Mouse (Mus musculus) liver, embryonic 14.5 days (tissue): Measurements from ENCODE around the gene Rfx5. TPM values are rescaled to one million over a fixed set of nuclear protein-coding genes. Genes with fewer than 3 reads are reported as not detected.

Experiments
- ATAC-seq: fragments of 200-750 bp; cut with Nextera tagmentation; 2 replicates; pipeline ENCODE4 v1.8.0; 2017; ENCODE audit warnings: moderate number of reproducible peaks, mild to moderate bottlenecking, moderate library complexity; ENCODE audit not compliant: insufficient read depth
- DNase-seq, 3 experiments: peaks; one replicate each; pipeline ENCODE4 v3.0.0-alpha.2; 2012 to 2013; ENCODE audit warnings: low read depth in 3 of 3, low spot score in 3 of 3
- H3K27ac ChIP-seq: fragments of 300-500 bp; sonication (generic); 2 replicates; pipeline ENCODE4 v1.5.1; 2014; ENCODE audit warnings: moderate library complexity, mild to moderate bottlenecking, control low read depth, inconsistent platforms
- H3K27me3 ChIP-seq: fragments of 300-500 bp; sonication (generic); 2 replicates; pipeline ENCODE4 v1.6.1; 2014; ENCODE audit warnings: mild to moderate bottlenecking, low read length, moderate library complexity; ENCODE audit not compliant: control insufficient read depth, insufficient read depth
- H3K36me3 ChIP-seq: fragments of 300-500 bp; sonication (generic); replicated peaks from 2 replicates; pipeline ENCODE4 v1.6.1; 2014; ENCODE audit warnings: low read depth; ENCODE audit not compliant: control insufficient read depth, insufficient read depth
- H3K4me1 ChIP-seq, 2 experiments: fragments of 200-500 bp in 1 of 2; fragments of 300-500 bp in 1 of 2; sonication (generic) in 1 of 2; replicated peaks; 2 replicates each; pipeline ENCODE4 v1.6.1; 2012 to 2014; ENCODE audit warnings: antibody characterized with exemption in 1 of 2, inconsistent platforms in 1 of 2, low read length in 1 of 2; ENCODE audit not compliant: control insufficient read depth in 2 of 2, insufficient read depth in 2 of 2
- H3K4me2 ChIP-seq: fragments of 300-500 bp; sonication (generic); 2 replicates; pipeline ENCODE4 v1.6.1; 2014; ENCODE audit warnings: low read depth, mild to moderate bottlenecking, control low read depth, moderate library complexity
- H3K4me3 ChIP-seq, 2 experiments: fragments of 200-500 bp in 1 of 2; fragments of 300-500 bp in 1 of 2; sonication (generic) in 1 of 2; 2 replicates each; pipeline ENCODE4 v1.5.1; 2012 to 2014; ENCODE audit warnings: low read depth in 2 of 2, low read length in 2 of 2, mild to moderate bottlenecking in 2 of 2, control low read depth in 1 of 2, inconsistent platforms in 1 of 2, moderate library complexity in 1 of 2; ENCODE audit not compliant: insufficient read depth in 1 of 2
- H3K9ac ChIP-seq: fragments of 300-500 bp; sonication (generic); replicated peaks from 2 replicates; pipeline ENCODE4 v1.6.1; 2014; ENCODE audit warnings: mild to moderate bottlenecking, control low read depth, moderate library complexity
- H3K9me3 ChIP-seq: fragments of 300-500 bp; sonication (generic); 2 replicates; pipeline ENCODE4 v1.6.1; 2016; ENCODE audit warnings: low read length, mixed read lengths; ENCODE audit not compliant: control insufficient read depth
- CTCF ChIP-seq: IDR thresholded peaks from 2 replicates; pipeline ENCODE4 v1.5.1; 2016; ENCODE audit warnings: antibody characterized with exemption, low read depth, control low read depth
- EP300 ChIP-seq: IDR thresholded peaks from 2 replicates; pipeline ENCODE4 v1.6.1; 2016; ENCODE audit warnings: antibody characterized with exemption, low read depth
- WGBS: fragments of 180-500 bp; shearing (Covaris S2); extraction: QIAGEN DNeasy Blood & Tissue Kit; methylation state at CpG from one replicate; pipeline ENCODE4 v1.1.7; 2014; ENCODE audit not compliant: insufficient replicate concordance; 5-methylcytosine and 5-hydroxymethylcytosine counted together
- microRNA-seq: library from miRNA; unstranded; fragments of <30 nt; microRNA quantifications from one replicate; pipeline ENCODE4, GENCODE M21; 2016
- polyA plus RNA-seq, 2 experiments: library from polyadenylated mRNA; depleted of rRNA in 1 of 2; stranded (reverse) in 1 of 2; unstranded in 1 of 2; fragments of >200 nt; fragmentation: Nextera tagmentation in 1 of 2; extraction: Ambion mirVana in 1 of 2; gene quantifications; 2 replicates each; pipeline versions ENCODE4 v1.2.1 to v1.2.3; 2012 to 2014

Rfx5 gene
- polyA plus RNA-seq, 2 experiments = 1.5 to 2.3 TPM

GRCm38 (mm10) chr3:95002569-95002968 is 48.7 kb downstream of the Rfx5 start:
- DNase-seq (no peak), ATAC-seq (no peak)
- Histone ChIP-seq H3K9me3 (no peaks in the 10 kb centered on the region), H3K4me2 (no peak overlapping the region), H3K4me3 (no peak overlapping the region), H3K36me3 (peaks cover 49% of the 10 kb centered on the region), H3K4me1 (peaks cover 0 to 6% of the 10 kb centered on the region in 2 experiments; a peak in 2 of 4 replicates), H3K27me3 (no peaks in the 10 kb centered on the region), H3K9ac (no peak overlapping the region), H3K27ac (no peak overlapping the region)
- TF ChIP-seq EP300 = no peak
- TF ChIP-seq CTCF = no peak
- 81% methylated on average over 4 of the region's 4 CpGs for WGBS

GRCm38 (mm10) chr3:95003273-95003672 is 49.4 kb downstream of the Rfx5 start:
- H3K9ac ChIP-seq = no peak overlapping the region
- H3K4me2 ChIP-seq = no peak overlapping the region
- TF ChIP-seq EP300 (no peak), CTCF (no peak)
- H3K9me3 ChIP-seq = no peaks in the 10 kb centered on the region
- H3K4me1 ChIP-seq = peaks cover 0 to 6% of the 10 kb centered on the region in 2 experiments; a peak in 2 of 4 replicates
- no peak overlapping the region for H3K27ac ChIP-seq
- H3K27me3 ChIP-seq = no peaks in the 10 kb centered on the region
- ATAC-seq (no peak), DNase-seq (no peak)
- peaks cover 49% of the 10 kb centered on the region for H3K36me3 ChIP-seq
- no peak overlapping the region for H3K4me3 ChIP-seq

GRCm38 (mm10) chr3:95005651-95006050 is 51.8 kb downstream of the Rfx5 start:
- H3K27ac ChIP-seq = no peak overlapping the region
- H3K9me3 ChIP-seq = no peaks in the 10 kb centered on the region
- ATAC-seq = no peak
- H3K36me3 ChIP-seq = peaks cover 53% of the 10 kb centered on the region
- H3K9ac ChIP-seq = no peak overlapping the region
- 70% methylated on average over 3 of the region's 3 CpGs for WGBS
- no peak for TF ChIP-seq CTCF
- no peak for TF ChIP-seq EP300
- H3K27me3 ChIP-seq = no peaks in the 10 kb centered on the region
- no peak for DNase-seq
- H3K4me3 ChIP-seq = no peak overlapping the region
- H3K4me1 ChIP-seq = peaks cover 0 to 6% of the 10 kb centered on the region in 2 experiments; a peak in 2 of 4 replicates
- no peak overlapping the region for H3K4me2 ChIP-seq

GRCm38 (mm10) chr3:95007706-95008105 is 53.8 kb downstream of the Rfx5 start:
- H3K36me3 ChIP-seq = peaks cover 61% of the 10 kb centered on the region
- WGBS = 85% methylated on average over 9 of the region's 9 CpGs

GRCm38 (mm10) chr3:95010396-95010795 is 56.5 kb downstream of the Rfx5 start:
- H3K4me3 ChIP-seq = no peak overlapping the region
- 71% methylated on average over 7 of the region's 7 CpGs for WGBS
- H3K4me2 ChIP-seq = no peak overlapping the region
- no peak overlapping the region for H3K27ac ChIP-seq
- peaks cover 50% of the 10 kb centered on the region for H3K36me3 ChIP-seq
- no peak overlapping the region for H3K9ac ChIP-seq
- no peaks in the 10 kb centered on the region for H3K9me3 ChIP-seq
- H3K4me1 ChIP-seq = peaks cover 4 to 6% of the 10 kb centered on the region in 2 experiments
- DNase-seq (no peak), ATAC-seq (no peak)
- TF ChIP-seq CTCF = no peak
- no peak for TF ChIP-seq EP300
- no peaks in the 10 kb centered on the region for H3K27me3 ChIP-seq

More at GRCm38 (mm10) chr3:95007706-95008105, 53.8 kb downstream of the Rfx5 start:
- DNase-seq = no peak
- Histone ChIP-seq H3K27me3 (no peaks in the 10 kb centered on the region), H3K4me2 (no peak overlapping the region), H3K9ac (no peak overlapping the region), H3K27ac (no peak overlapping the region), H3K4me1 (peaks cover 0 to 6% of the 10 kb centered on the region in 2 experiments; a peak in 2 of 4 replicates), H3K9me3 (no peaks in the 10 kb centered on the region), H3K4me3 (no peak overlapping the region)
- ATAC-seq = no peak
- no peak for TF ChIP-seq EP300
- no peak for TF ChIP-seq CTCF

Small RNA genes within 50 kb of the gene (microRNA-seq; reads per million reads assigned to microRNA genes)
- 1.3 reads per million for gene Mir7013

Other genes starting within 250 kb of the Rfx5 start
- 4.3 and 4.6 TPM in 2 replicates for gene Cgn, start 167.6 kb upstream of the Rfx5 start, polyA plus RNA-seq (2012; rRNA removed)
- gene Cgn, start 167.6 kb upstream of the Rfx5 start, polyA plus RNA-seq (2014; fragmentation: Nextera tagmentation; extraction: Ambion mirVana) = 5.7 and 7.2 TPM in 2 replicates
- 6.0 and 6.5 TPM in 2 replicates for gene Pogz, start 116.5 kb upstream of the Rfx5 start, polyA plus RNA-seq (2012; rRNA removed)
- 2.6 and 3.0 TPM in 2 replicates for gene Pogz, start 116.5 kb upstream of the Rfx5 start, polyA plus RNA-seq (2014; fragmentation: Nextera tagmentation; extraction: Ambion mirVana)
- gene Psmb4, start 67.1 kb upstream of the Rfx5 start, polyA plus RNA-seq (2012; rRNA removed) = 127 and 157 TPM in 2 replicates
- 190 and 203 TPM in 2 replicates for gene Psmb4, start 67.1 kb upstream of the Rfx5 start, polyA plus RNA-seq (2014; fragmentation: Nextera tagmentation; extraction: Ambion mirVana)
- gene Selenbp1, start 21.0 kb upstream of the Rfx5 start, polyA plus RNA-seq (2012; rRNA removed) = 43.5 and 44.8 TPM in 2 replicates
- 56.7 and 71.2 TPM in 2 replicates for gene Selenbp1, start 21.0 kb upstream of the Rfx5 start, polyA plus RNA-seq (2014; fragmentation: Nextera tagmentation; extraction: Ambion mirVana)
- gene Pi4kb, start 20.7 kb downstream of the Rfx5 start, polyA plus RNA-seq (2012; rRNA removed) = 7.3 and 14.0 TPM in 2 replicates
- 6.8 and 10.0 TPM in 2 replicates for gene Pi4kb, start 20.7 kb downstream of the Rfx5 start, polyA plus RNA-seq (2014; fragmentation: Nextera tagmentation; extraction: Ambion mirVana)
- 5.8 and 6.6 TPM in 2 replicates for gene Zfp687, start 61.4 kb downstream of the Rfx5 start, polyA plus RNA-seq (2012; rRNA removed)
- 4.4 and 5.9 TPM in 2 replicates for gene Zfp687, start 61.4 kb downstream of the Rfx5 start, polyA plus RNA-seq (2014; fragmentation: Nextera tagmentation; extraction: Ambion mirVana)
- 114 and 150 TPM in 2 replicates for gene Psmd4, start 88.5 kb downstream of the Rfx5 start, polyA plus RNA-seq (2012; rRNA removed)
- 153 and 161 TPM in 2 replicates for gene Psmd4, start 88.5 kb downstream of the Rfx5 start, polyA plus RNA-seq (2014; fragmentation: Nextera tagmentation; extraction: Ambion mirVana)
- gene Pip5k1a, start 152.9 kb downstream of the Rfx5 start, polyA plus RNA-seq (2012; rRNA removed) = 7.9 and 9.4 TPM in 2 replicates
- gene Pip5k1a, start 152.9 kb downstream of the Rfx5 start, polyA plus RNA-seq (2014; fragmentation: Nextera tagmentation; extraction: Ambion mirVana) = 4.7 and 5.5 TPM in 2 replicates
- 19.7 and 23.4 TPM in 2 replicates for gene Vps72, start 156.9 kb downstream of the Rfx5 start, polyA plus RNA-seq (2012; rRNA removed)
- gene Vps72, start 156.9 kb downstream of the Rfx5 start, polyA plus RNA-seq (2014; fragmentation: Nextera tagmentation; extraction: Ambion mirVana) = 29.6 and 31.4 TPM in 2 replicates
- gene Tmod4, start 170.4 kb downstream of the Rfx5 start, polyA plus RNA-seq (2012; rRNA removed) = 0.11 and 0.32 TPM in 2 replicates
- 0.15 and 0.23 TPM in 2 replicates for gene Tmod4, start 170.4 kb downstream of the Rfx5 start, polyA plus RNA-seq (2014; fragmentation: Nextera tagmentation; extraction: Ambion mirVana)
- 22.4 and 33.1 TPM in 2 replicates for gene Scnm1, start 179.9 kb downstream of the Rfx5 start, polyA plus RNA-seq (2012; rRNA removed)
- 23.1 and 24.8 TPM in 2 replicates for gene Scnm1, start 179.9 kb downstream of the Rfx5 start, polyA plus RNA-seq (2014; fragmentation: Nextera tagmentation; extraction: Ambion mirVana)
- 2.9 and 3.9 TPM in 2 replicates for gene Lysmd1, start 180.0 kb downstream of the Rfx5 start, polyA plus RNA-seq (2012; rRNA removed)
- gene Lysmd1, start 180.0 kb downstream of the Rfx5 start, polyA plus RNA-seq (2014; fragmentation: Nextera tagmentation; extraction: Ambion mirVana) = 4.8 and 5.2 TPM in 2 replicates
- 4.8 and 4.9 TPM in 2 replicates for gene Tnfaip8l2, start 188.3 kb downstream of the Rfx5 start, polyA plus RNA-seq (2012; rRNA removed)
- gene Tnfaip8l2, start 188.3 kb downstream of the Rfx5 start, polyA plus RNA-seq (2014; fragmentation: Nextera tagmentation; extraction: Ambion mirVana) = 5.7 and 6.1 TPM in 2 replicates
- gene Sema6c, start 206.4 kb downstream of the Rfx5 start, polyA plus RNA-seq (2012; rRNA removed) = 0.69 and 1.6 TPM in 2 replicates
- 0.11 and 0.29 TPM in 2 replicates for gene Sema6c, start 206.4 kb downstream of the Rfx5 start, polyA plus RNA-seq (2014; fragmentation: Nextera tagmentation; extraction: Ambion mirVana)